Mouse (Mus musculus) left cerebral cortex, postnatal 4 days (tissue): Measurements from ENCODE around the gene Hbq1a. TPM values are rescaled to one million over a fixed set of nuclear protein-coding genes. Genes with fewer than 3 reads are reported as not detected.
"Not testable (repeated sequence)": the region's sequence is repeated elsewhere in the genome, so short reads cannot be mapped to it uniquely, and the experiment has no call there.

Source experiments
- DNase-seq: peaks from one replicate; pipeline ENCODE4 v3.0.0-alpha.2; 2022
- intact Hi-C: fragments of 180-260 bp; cut with DNase I; formaldehyde crosslinking; loops from one replicate; pipeline ENCODE4 v1.15.1; 2025
- total RNA-seq, 2 experiments: library from RNA; stranded (reverse); gene quantifications; 2 replicates each; pipeline ENCODE4 v1.2.3; 2021

The Hbq1a gene
- 1 to 10 TPM; 1.9 to 3.1 TPM for total RNA-seq

- intact Hi-C loops = not testable (repeated sequence)
- peak; percentile 71 for DNase-seq
These were observed at the start of gene Hbq1a for GRCm38 (mm10) chr11:32299865-32300264. Hbq1a (plus strand) TSS chr11:32300069.

DNA sequence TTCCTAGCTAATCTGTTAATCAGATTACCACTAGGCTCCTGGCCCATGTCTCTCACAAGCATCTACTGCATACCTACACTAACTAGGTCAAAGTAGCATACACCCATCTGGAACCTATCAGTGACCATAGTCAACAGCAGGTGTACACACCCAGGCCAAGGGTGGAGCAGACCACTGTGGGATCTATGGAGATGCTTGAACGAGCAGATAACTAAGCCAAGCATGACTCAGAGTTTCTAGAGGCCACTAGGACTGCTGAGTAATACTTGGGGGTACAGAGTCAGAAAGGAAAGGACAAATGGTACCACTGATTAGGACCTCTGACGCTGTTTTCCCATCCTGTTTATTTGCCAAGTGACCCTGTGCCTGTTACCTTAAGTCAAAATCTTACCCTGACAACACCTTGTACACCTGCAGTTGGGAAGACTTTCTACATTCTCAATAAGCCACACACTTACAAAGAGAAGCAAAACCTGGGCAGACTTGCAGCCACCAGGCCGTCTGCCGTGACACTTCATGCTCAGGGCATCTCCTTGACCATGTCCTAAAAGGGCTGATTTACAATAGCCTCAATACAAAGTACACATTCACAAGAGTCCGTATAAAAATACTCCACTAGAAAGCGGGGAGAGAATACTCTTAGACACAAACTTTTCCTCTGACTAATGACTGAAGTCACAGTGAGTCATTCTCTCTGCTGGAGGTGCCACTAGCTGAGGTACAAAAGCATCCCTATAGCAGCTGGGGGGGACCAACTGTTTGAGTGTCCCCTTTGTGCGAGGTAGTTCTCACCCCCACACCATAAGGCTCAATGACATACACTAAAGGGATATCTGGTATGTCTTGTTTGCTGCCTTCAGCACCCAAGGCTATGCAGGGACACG, 48.7 kb upstream of the Hbq1a start:
- intact Hi-C loops = no loop called here
- DNase-seq = no peak

GRCm38 (mm10) chr11:32253121-32253520, 46.7 kb upstream of the Hbq1a start:
- intact Hi-C loops = no loop called here
- no peak for DNase-seq

GRCm38 (mm10) chr11:32256146-32256545, 43.7 kb upstream of the Hbq1a start:
- intact Hi-C loops = no loop called here
- DNase-seq = no peak

DNA sequence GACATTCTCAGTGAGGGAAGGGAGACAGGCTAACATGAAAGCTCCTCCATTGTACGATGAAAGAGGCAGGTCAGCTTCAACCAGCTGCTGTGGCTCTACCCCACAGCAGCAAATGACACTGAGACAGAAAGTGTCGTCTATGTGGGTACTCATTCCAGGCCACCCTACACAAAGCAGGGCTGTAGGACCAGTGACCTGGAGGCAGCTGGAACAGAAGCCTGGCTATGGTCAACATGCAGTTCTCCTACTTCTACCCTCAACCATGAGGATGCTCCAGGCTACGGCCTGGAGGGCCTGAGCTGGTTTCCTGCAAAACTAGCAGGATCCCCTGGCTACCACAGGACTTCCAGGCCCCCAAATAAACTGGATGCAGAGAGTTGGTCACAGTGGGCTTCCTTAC, 43.3 kb upstream of the Hbq1a start:
- no peak for DNase-seq
- intact Hi-C loops = no loop called here

- DNase-seq = no peak
- intact Hi-C loops = no loop called here
These were observed 37.0 kb upstream of the Hbq1a start for GRCm38 (mm10) chr11:32262674-32263415.

DNA sequence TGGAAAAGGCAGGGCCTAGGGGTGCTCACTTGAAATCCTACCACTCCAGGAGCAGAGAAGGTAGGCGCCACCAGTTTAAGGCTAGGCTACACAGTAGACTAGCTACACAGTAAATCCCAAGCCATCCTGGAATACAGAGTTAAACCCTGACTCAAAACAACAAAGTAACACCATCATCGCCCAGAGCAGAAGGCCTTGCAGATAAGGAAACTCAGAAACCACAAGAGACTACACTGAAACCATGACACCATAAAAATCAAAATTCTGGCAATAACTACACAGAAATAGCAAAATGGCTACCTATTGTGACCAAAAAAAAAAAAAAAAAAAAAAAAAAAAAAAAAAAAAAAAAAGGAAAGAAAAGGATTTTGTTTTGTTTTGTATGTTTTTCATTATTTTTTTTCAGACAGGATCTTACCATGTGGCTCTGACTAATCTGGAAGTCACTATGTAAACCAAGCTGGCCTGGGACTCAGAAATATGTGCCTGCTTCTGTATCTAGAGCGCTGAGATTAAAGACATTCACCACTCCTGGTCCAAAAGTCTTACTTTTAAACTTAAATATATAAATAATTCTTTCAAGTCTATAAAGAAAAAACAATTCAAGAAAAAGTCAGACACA, 34.6 kb upstream of the Hbq1a start:
- intact Hi-C loops = no loop called here
- DNase-seq = no peak

- intact Hi-C loops = no loop called here
- DNase-seq = no peak
These were observed 33.7 kb upstream of the Hbq1a start for GRCm38 (mm10) chr11:32266194-32266593.

GRCm38 (mm10) chr11:32266776-32267175, 33.1 kb upstream of the Hbq1a start:
- no peak for DNase-seq
- intact Hi-C loops = no loop called here

- DNase-seq = peak; percentile 97
- intact Hi-C loops = no loop called here
These were observed 32.5 kb upstream of the Hbq1a start, which contains the start of gene Nprl3 for GRCm38 (mm10) chr11:32267188-32267884. Nprl3 (minus strand) TSS chr11:32267707.

GRCm38 (mm10) chr11:32267964-32268363, 31.9 kb upstream of the Hbq1a start:
- no peak for DNase-seq
- intact Hi-C loops = no loop called here

DNA sequence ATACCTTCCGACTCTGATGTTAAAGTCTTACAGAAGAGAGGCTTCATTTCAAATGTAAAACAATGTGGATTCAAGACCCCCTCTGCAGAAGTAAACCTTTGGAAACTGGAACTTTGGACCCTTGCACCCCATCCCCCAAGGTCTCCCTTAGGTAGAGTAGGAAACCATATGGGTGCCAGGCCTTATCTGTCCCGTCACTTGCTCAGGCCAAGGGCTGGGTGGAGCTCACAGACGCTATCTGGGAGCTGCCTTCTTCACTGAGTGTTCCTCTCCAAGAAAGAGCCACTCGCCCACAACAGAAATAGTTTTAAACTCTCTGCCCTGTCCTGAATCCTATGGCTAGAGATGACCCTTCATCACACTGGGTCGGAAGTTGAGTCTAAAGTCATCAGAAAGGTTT, 30.9 kb upstream of the Hbq1a start:
- no peak for DNase-seq
- intact Hi-C loops = no loop called here

DNA sequence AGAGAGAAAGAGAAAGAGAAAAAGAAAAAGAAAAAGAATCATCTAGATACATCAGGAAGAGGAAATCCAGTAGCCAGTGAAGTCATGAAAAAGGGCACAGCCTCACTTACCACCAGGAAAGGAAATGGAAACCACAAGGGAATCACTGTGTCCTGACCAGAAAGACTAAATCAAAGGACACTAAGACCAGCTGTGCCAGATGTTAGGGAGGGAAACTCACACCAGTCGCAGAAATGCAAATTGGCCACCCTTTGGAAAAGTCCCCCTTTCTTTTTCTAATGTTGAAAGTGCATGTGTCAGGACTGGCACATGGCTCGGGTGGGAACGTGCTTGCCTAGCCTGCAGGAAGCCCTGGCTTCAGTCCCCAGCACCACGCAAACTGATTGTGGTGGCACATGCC, 28.7 kb upstream of the Hbq1a start:
- intact Hi-C loops = no loop called here
- no peak for DNase-seq

DNA sequence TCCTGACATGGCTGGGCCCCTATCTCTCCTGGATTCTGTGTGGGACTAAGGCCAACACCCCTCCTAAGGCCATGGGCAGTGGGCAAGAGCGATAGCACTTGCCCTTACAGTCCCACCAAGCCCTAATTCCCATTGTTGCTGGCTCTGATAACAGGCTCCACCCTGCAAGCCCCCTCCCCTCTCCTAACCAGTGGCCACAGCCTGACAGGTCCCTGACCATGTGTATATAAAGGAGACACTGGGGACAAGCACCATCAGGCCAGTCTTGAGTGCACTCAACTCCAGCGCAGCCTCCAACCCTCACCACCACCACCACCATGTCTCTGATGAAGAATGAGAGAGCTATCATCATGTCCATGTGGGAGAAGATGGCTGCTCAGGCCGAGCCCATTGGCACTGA, 23.5 kb upstream of the Hbq1a start, which contains the start of gene Hba-x:
Hba-x (plus strand) TSS at position 54 of the 400 bp plus-strand sequence.
- no peak for DNase-seq
- intact Hi-C loops = no loop called here

- intact Hi-C loops = no loop called here
- DNase-seq = no peak
These were observed 22.0 kb upstream of the Hbq1a start for GRCm38 (mm10) chr11:32277736-32278457.

- DNase-seq = no peak
- intact Hi-C loops = no loop called here
These were observed 21.4 kb upstream of the Hbq1a start for GRCm38 (mm10) chr11:32278458-32278957.

DNA sequence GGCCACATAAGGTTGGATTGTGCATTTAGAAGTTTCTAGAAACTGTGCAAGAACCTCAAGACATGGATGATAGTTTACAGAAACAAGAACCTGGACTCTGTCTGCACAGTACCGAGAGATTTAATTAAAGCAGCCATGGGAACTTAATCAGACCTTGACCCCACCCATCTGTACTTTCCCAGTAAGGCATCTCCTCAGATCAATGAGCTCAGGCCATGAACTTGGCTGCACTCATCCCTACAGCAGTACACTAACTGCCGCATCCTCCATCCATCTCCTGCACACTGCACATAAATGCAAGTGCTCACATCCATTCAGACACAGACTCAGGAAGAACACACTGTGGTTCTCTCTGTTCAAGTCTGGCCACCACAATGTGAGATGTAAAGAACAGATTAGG, 19.2 kb upstream of the Hbq1a start:
- intact Hi-C loops = no loop called here
- no peak for DNase-seq

DNA sequence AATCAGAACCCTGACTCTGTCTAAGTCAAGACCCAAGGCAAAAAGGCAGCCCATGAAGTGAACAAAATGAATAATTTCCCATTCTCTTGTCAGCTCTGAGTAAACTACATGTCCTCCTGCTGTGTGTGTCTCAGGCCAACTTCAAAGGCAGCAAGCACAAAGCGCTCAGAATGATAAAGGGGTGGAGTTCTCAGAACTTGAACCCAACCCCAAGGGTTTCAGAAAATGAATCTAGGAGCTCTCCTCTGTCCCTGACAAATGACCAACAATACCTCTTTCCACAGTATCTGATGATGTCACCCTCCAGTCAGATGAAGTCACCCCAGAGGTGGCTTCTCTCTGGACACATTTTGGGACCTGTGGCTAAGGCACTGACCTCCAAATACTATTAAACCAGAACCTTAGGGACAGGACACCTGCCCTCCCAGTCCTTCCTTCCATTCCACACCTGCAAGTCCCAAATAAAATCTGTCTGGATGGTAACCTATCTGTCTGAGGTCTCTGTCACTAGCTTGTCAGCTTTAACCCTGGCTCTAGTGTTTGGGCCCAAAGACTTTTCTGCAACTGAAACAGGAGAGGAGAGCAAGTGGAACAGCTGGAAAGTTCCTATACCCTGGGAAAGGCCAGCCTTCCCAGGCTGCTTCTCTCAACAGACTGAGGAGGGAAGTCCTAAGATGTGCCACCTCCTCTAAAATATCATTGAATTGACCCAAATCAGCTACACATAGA, 18.3 kb upstream of the Hbq1a start:
- intact Hi-C loops = no loop called here
- DNase-seq = no peak

GRCm38 (mm10) chr11:32283091-32283777, 16.6 kb upstream of the Hbq1a start, which contains the start of gene Hba-a1:
Hba-a1 (plus strand) TSS chr11:32283511.
- DNase-seq, intact Hi-C loops: not testable (repeated sequence)
